ENCODE assay signal across 21 mouse cellular contexts in the genomic region with DNA sequence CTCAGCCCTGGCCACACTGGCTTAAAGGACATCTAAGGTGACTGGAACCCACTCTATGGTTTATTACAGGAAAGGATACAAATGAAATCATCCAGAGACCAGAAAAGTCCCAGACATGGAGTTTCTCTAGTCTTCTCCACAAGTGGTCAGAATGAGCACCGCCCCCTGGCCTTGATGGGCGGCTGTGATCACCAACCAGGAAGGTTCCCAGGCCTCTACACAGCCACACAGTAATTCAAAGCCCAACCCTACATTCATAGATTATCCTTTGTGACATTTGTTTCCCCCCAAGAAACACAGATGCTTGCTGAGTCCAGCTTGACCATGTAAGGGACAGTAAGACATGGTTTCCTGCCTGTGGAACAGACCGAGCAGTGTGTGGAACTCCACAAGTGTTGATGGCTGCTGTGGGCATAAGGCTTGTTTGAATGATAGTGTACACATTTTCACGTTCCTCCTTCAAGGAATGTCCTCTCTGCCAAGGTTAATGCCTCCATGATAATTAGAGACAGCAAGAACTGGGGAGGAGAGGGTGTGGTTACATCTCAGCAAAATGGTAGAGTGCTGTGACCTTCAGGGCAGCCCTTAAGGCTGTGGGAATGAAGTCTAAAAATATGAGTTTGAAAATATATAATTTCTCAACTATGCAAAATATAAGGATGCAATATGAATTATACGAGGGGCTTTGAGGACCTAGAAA. TPM values are rescaled to one million over a fixed set of nuclear protein-coding genes. Genes with fewer than 3 reads are reported as not detected.
A peak's percentile ranks its signal among the peaks of the same experiment; 100 is the strongest.
DNase-seq lines count a peak whose midpoint lies in the region; ATAC-seq lines count a peak whose summit lies in the region.
"Had no signal": no experiment of that assay in that cellular context is flagged by ENCODE, and none has a peak within 500 bp of the region (broad histone marks: within the 10 kb centered on the region; RNA-seq: fewer than 3 reads in every experiment).

No protein-coding gene starts in this region.

- no peak overlapping the region for H3K4me2 ChIP-seq in hindbrain, embryonic 14.5 days (replicated peaks)
- H3K4me2 ChIP-seq: embryonic facial prominence, embryonic 12.5 days; forebrain, embryonic 13.5 days; forebrain, embryonic 15.5 days had no signal

- no peaks in the 10 kb centered on the region for H3K4me1 ChIP-seq in hindbrain, embryonic 14.5 days (replicated peaks; ENCODE audit: control insufficient read depth, insufficient read depth, low read length)
- H3K4me1 ChIP-seq: embryonic facial prominence, embryonic 12.5 days; forebrain, embryonic 13.5 days; forebrain, embryonic 15.5 days had no signal

- H3K9me3 ChIP-seq in hindbrain, embryonic 14.5 days (ENCODE audit: control insufficient read depth, low read length): peaks cover 8% of the 10 kb centered on the region; the same call in 1 of the 2 replicates
- H3K9me3 ChIP-seq: forebrain, embryonic 13.5 days; forebrain, embryonic 15.5 days; G1E had no signal

- 92% methylated on average over 5 of the region's 5 CpGs for WGBS in hindbrain, embryonic 14.5 days

- DNase-seq in thymus, postnatal 4 days: peak; percentile 40
- DNase-seq in thymus, adult 18-20 months: no peak
- peak; percentile 81 for DNase-seq in R1 (ENCODE audit: low read depth, low spot score)
- no peak for DNase-seq in hindbrain, embryonic 14.5 days (ENCODE audit: low spot score)
- no peak for DNase-seq in natural killer cell, adult 2 months (ENCODE audit: low spot score in 2 of 2)
- DNase-seq: adrenal gland, adult 8-10 months; adrenal gland, postnatal 14 days; adrenal gland, postnatal 36 days; cerebellum, adult 11-12 months; cerebellum, adult 2 months; cerebellum, adult 9-10 months; cerebellum, postnatal 10 days; cerebellum, postnatal 25 days; forebrain, postnatal 0 days had no signal

- H3K27ac ChIP-seq in hindbrain, embryonic 14.5 days: no peak overlapping the region
- H3K27ac ChIP-seq: embryonic facial prominence, embryonic 10.5 days; embryonic facial prominence, embryonic 12.5 days; forebrain, embryonic 13.5 days; forebrain, embryonic 15.5 days had no signal

- H3K27me3 ChIP-seq in hindbrain, embryonic 14.5 days (ENCODE audit: control insufficient read depth, insufficient read depth, low read length): no peaks in the 10 kb centered on the region
- H3K27me3 ChIP-seq: embryonic facial prominence, embryonic 12.5 days; forebrain, embryonic 13.5 days; forebrain, embryonic 15.5 days; Patski had no signal

- no peaks in the 10 kb centered on the region for H3K36me3 ChIP-seq in hindbrain, embryonic 14.5 days (replicated peaks; ENCODE audit: control insufficient read depth, insufficient read depth)
- H3K36me3 ChIP-seq: embryonic facial prominence, embryonic 10.5 days; embryonic facial prominence, embryonic 12.5 days; forebrain, embryonic 15.5 days; G1E had no signal

- no peak for ATAC-seq in hindbrain, embryonic 14.5 days (ENCODE audit: low FRiP score)
- ATAC-seq: activated CD4-positive, CD25-positive, alpha-beta regulatory T cell, adult 4 months; forebrain, embryonic 13.5 days; forebrain, embryonic 15.5 days; forebrain, postnatal 0 days; Patski had no signal

- H3K4me3 ChIP-seq in hindbrain, embryonic 14.5 days (replicated peaks; ENCODE audit: low read length): no peak overlapping the region
- H3K4me3 ChIP-seq: embryonic facial prominence, embryonic 10.5 days; embryonic facial prominence, embryonic 12.5 days; forebrain, embryonic 13.5 days; forebrain, embryonic 15.5 days had no signal

- H3K9ac ChIP-seq in hindbrain, embryonic 14.5 days: no peak overlapping the region
- H3K9ac ChIP-seq: embryonic facial prominence, embryonic 12.5 days; forebrain, embryonic 13.5 days; forebrain, embryonic 15.5 days; forebrain, postnatal 0 days had no signal

RNA-seq across cellular contexts. Expression of gene Ube2q2, which starts 45.6 kb away (rescaled TPM):
- 49.8 and 52.2 TPM in 2 replicates for polyA plus RNA-seq in hindbrain, embryonic 14.5 days (2014; fragmentation: Nextera tagmentation; extraction: Ambion mirVana)

RNA-seq across cellular contexts. Expression of gene Chrnb4, which starts 54.5 kb away (rescaled TPM):
- 1.4 and 1.5 TPM in 2 replicates for polyA plus RNA-seq in hindbrain, embryonic 14.5 days (2014; fragmentation: Nextera tagmentation; extraction: Ambion mirVana)
- polyA plus RNA-seq: activated CD4-positive, CD25-positive, alpha-beta regulatory T cell, adult 4 months; G1E had no signal

Comparison
In these comparisons a context has a peak if more than half of its experiments do, and no peak if none do; other contexts are left out.
1. DNase-seq: peak in thymus, postnatal 4 days (single experiment) and R1 (single experiment); none in thymus, adult 18-20 months (0 of 2), hindbrain, embryonic 14.5 days (single experiment) and natural killer cell, adult 2 months (0 of 2).